Mouse (Mus musculus): Measurements from ENCODE around the gene Dnah2. TPM values are rescaled to one million over a fixed set of nuclear protein-coding genes. Genes with fewer than 3 reads are reported as not detected.

Gene Dnah2
- total RNA-seq, 2 experiments from 2014 or later: 0.03 to 0.48 TPM

DNA sequence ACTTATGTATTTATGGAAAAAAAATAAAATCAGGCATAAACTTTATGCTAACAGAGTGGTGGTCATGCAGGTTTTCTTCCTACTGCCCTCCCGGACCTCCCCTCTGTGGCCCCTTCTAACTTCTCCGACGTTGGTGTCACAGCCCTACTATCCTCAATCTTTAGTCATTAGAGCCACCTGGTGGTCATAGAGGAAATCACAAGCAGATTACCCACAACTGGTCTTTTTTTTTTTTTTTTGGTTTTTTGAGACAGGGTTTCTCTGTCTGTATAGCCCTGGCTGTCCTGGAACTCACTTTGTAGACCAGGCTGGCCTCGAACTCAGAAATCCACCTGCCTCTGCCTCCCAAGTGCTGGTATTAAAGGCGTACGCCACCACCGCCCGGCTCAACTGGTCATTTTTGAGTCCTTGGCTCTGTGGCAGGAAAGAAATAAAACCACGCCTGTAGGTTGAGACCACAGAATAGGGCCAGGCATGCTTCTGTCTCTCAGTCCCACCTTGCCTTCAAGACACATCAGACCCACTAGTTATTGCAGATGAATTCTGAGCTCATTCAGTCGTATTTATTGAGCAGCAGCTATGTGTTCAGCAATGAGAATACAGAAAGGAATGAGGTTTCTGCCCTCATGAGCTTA lies 158.4 kb downstream of the Dnah2 start:
- no peak for DNase-seq

DNA sequence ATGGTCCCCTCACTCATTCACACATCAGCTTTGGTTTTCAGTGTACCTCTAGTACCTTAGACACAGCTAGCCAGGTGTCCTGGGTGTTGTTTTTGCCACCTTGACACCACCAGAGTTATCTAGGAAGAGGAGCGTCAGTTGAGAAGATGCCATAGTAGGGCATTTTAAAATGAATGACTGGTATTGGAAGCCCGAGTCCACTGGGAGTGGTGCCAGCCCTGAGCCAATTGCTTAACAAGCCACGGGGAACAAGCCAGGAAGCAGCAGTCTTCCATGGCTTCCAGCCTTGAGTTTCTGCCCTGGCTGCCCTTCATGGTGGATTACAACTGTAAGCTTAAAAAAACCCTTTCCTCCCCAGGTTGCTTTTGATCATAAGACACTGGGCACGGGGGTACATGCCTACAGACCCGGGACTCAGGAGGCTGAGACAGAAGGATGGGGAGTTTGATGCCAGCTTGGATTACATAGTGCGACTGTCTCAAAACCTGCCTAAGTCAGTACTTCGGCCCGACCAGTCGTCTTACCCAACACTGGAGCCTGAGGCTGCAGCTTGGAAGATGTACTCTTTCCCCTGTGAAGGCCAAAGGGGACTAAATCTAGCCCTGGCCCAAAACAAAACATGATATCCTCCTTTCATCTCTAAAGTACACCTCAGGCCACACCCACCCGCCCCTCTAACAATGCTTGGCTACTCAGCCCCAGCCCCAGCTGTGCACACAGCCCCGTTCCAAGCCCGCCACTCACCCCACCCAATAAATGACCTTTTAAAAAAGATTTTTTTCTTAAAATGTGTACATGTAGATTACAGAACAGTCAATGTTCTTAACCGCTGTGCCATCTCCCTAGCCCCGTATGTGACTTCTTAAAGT lies 159.1 kb downstream of the Dnah2 start:
- DNase-seq: no peak

DNA sequence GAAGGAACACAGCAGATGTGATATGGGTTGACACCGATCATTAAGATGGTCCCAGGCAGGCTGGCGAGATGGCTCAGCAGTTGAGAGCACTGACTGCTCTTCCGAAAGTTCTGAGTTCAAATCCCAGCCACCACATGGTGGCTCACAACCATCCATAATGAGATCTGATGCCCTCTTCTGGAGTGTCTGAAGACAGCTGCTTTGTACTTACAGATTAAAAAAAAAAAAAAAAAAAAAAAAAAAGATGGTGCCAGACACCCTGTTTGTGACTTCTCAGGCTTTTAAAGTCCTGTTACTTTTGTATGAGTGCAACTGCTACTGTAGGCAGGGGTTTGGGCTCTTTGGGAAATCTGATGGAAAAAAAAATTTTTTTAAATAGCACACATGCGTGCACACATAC lies 160.2 kb downstream of the Dnah2 start:
- no peak for DNase-seq

DNA sequence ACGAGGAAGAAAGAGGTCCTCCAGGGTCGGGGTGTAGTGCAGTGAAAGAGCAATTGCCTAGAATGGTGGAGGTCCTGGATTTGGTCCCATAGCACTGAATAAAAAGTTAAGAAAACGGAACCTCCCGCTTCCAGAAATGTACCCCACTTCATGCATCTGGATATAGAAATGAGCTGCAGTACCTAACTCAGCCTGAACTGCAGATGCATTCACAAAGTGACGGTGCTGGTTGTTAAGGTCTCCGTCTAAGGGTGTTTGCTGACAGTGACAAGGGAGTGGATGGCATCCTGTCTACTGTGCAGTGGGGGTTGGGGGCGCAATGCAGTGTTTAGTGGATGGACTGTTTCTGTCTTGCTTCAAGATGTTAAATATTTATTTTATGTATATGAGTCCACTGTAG lies 162.2 kb downstream of the Dnah2 start:
- DNase-seq: no peak

DNA sequence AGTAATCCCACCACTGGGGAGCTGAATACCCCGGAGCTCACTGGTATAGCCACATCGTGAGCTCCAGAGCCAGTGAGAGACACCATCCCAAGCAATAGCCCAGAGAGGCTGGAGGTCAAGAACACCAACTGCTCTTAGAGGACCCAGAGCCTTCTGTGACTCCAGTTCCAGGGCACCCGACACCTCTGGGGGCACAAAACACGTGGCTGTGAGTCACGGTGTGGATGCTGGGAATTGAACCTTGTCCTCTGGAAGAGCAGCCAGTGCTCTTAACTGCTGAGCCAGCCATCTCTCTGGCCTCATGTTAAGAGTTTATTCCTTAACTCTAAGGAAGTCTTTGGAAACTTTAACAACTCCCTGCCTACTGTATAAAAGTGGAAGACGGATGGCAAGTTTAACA lies 163.9 kb downstream of the Dnah2 start:
- no peak for DNase-seq

DNA sequence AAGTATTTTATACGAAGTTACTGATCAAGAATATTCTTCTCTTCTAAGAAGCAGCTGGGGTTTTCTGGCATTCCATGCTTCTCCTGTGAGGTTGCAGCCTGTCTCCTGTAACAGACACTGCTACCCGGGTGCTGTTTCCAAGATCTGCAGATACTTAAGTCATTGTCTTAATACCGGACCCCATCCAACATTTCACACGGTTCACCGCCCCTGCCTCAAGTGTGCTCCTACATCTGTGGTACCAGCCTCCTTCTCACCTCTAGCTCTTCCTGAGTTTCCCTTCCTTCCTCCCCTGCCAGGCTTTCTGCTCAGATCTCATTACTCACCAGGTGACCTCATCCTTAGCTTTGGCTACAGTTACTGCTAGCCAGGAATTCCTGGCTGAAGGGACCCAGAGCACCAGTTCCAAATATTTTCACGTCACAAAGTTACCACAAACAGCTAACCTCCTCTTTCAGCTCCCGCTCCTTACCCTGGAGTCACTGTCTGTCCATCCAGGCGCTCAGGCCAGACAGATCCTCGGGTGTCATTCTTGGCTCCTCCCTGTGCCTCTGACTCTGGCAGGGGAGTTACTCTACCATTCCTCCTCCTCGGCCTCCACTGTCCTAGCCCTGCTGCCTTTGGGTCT lies 166.3 kb downstream of the Dnah2 start:
- DNase-seq: peak; percentile 61

DNA sequence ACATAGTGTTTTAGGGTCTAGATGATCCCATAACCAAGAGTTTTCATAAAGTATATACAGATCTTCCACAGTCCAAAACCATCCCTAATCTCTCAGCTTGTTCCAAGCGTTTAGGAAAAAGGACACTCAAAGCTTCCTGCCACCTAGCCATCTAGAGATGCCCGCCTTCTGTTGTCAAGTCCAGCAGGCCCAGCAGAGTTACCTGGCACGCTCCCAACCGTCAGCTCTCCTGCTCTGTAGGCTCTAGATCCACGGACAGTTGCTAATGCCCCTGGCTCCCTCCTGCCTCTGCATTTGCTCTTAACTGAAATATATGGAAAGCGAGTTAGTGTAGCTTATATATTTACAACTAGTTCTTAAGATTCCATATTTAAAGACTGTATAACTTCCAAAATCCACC lies 167.6 kb downstream of the Dnah2 start:
- no peak for DNase-seq

DNA sequence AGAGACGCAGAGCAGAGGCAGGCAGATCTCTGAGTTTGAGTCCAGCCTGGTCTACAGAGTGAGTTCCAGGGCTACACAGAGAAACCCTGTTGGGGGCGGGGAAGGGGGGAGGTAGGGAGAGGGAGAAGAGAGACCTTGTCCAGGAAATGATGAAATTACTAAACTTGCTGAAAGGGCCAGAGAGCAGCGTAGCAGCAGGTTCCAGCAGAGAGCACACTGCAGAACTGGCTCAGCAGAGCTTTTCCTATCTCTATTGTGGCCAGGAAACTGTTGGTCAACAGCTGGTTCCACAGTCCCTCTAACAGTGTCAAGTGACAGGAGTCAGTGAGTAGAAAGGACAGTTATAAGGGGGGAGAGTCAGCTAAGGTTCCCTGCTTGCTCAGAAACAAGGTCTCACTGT lies 169.3 kb downstream of the Dnah2 start:
- no peak for DNase-seq

DNA sequence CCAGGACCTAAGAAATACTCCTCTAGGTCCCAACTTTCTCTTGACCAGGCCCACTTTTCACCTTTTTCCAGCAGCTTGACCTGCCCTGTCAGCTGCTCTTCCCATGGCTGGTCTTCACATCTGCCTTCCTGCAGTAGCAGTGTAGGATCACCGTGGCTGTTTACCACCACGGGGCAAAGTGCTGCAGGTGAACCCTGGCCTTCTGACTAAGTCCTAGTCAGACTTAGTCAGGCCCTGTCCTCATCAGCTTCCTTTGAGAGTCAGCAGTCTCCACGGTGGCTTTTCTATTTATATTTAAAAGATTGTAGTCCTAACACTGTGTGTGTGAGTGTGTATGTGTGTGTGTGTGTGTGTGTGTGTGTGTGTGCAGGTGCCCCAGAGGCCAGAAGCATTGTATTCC lies 171.1 kb downstream of the Dnah2 start:
- no peak for DNase-seq

DNA sequence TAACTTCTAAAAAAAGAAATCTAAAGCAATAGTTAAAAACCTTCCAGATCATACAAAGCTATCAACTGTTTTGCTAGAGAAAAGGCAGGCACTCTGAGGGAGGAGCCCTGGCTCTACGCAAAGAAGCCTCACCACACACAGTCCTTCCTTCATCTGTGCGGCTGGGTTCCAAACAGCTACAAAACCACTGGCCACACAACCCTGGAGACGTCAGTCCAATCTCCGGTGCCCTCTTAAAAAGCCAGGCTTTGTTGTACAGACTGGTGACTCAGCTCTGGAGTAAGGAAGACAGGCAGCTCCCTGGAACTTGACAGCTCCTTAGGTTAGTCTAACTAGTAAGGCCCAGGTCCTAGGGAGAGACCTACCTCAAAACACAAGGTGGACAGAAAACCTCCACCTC lies 173.3 kb downstream of the Dnah2 start:
- no peak for DNase-seq

DNA sequence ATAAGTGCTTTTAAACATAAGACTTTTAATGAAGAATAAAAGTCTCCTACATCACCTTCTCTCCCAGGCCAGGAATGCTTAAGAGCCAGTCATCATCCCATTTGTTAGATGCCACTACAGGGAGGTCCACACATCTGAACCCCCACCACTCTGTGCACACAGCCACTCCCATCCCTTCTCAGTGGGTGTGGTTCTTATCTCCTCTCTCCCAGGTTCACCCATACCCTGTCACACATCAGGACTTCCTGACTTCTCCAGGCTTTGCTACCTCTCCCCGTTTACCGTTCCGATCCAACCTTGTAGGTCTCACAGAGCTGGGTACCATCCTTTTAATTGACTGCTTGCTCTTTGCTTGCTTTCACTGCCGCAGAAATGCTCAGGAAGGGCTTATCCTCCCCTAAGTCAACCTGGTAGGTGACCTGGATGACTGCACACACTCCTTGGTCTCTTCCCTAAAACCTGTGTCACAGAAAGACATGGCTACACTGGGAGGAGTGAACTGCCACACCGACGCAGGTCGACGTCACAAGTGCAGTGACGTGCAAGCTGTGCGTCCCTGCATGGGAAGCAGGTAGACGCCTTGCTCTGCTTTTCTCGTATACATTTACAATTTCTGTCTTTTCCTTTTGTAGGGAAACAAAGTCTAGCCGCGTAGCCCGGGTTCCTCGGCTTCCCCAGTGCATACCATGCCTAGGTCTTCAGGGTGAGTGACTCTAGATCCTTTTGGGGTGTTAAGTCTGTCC lies 175.5 kb downstream of the Dnah2 start:
- DNase-seq: no peak

DNA sequence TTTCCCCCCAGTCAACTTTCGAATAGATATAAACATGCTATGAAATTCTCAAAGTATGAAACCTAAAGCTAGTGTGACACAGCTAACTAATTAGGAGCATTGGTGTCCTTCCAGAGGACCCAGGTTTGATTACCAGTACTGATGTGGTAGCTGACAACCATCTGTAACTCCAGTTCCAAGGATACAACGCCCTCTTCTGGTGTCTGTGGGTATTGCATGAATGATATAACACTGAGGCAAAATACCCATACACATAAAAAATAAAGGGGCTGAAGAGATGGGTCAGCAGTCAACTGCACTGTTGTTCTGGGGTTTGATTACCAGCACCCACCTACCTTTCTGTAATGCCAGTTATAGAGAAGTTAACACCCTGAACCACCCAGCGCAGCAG lies 176.1 kb downstream of the Dnah2 start:
- no peak for DNase-seq

DNA sequence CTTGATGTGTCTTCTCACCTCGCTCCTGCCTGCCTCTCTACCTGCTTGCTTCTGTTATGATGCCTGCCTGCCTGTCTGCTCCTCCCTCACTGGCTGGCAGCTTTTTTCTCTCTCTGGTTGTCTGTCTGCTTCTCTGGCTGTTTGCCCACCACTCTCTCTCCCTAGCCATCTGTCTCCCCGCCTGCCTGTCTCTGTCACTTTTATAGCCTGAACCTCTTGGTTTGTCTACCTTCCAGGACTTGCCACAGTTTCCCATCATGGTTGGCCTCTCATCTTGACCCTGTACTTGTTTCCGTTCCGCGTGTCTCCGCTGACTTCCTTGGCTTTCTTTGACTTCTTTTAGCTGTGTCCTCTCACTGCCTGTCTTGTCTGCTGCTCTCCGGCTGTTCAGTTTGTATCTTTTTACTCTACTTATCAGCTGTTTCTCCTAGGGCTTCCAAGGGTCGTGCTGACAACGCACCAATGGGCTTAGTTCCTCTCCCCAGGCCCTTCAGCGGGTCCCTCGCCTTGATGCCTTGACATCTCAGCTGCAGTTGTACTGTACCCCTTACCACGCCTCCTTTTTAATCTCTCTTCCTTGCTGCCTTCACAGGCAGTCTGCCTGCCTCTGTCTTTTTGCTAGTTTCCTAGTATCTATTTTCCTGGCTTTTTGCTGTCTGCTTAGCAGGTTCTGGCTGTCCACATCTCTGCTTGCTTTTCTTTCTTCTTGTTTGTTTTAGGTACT lies 176.7 kb downstream of the Dnah2 start:
- no peak for DNase-seq

DNA sequence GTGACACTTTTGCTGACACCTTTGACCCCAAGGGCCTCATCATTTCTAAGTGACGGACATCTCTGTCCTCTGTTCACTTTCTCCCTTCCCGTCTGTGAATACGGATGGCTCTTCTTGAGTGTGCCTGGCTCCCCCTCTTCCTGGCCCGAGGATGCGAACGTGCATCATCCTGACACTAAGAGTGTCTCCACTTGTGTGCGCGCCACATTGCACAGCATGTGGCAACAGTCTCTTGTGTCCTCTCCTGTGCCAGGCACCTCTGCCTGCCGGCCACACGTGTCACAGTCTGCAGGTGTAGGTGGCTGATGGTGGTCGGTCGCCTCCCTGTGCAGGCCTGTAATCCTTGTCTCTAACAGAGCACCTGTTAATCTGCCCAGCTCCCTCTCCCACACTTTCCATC lies 177.3 kb downstream of the Dnah2 start:
- no peak for DNase-seq

DNA sequence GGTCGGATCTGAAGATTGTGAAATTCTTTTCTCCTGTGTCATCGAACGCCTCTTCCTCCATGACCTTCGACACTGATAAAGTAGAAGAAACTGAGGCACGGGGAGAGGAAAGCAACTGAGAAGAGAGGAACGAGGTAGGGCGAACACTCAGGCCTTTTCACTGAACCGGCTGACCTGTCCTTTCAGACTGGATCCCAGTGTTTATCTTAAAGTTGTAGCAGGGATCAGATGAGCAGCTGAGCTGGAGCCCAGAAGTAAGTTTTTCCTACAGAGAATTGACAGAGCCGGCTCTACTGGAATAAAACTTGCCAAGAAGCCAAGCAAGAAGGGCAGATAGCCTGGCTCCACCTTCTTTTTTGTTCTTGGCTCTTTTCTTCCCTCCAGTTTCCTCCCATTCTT lies 178.1 kb downstream of the Dnah2 start:
- no peak for DNase-seq

Small RNAs within 50 kb of the gene (microRNA-seq; reads per million reads assigned to microRNA genes)
- gene Gm27493 (ENCODE audit: borderline replicate concordance in 2 of 2): 0 reads per million in 2 experiments

Other genes starting within 250 kb of the Dnah2 start
- gene Cntrob, start 225.3 kb downstream of the Dnah2 start, total RNA-seq (2021): 1 to 10 TPM; 1.2 to 2.5 TPM
- 10 to 100 TPM; 39.6 to 48.3 TPM for gene Trappc1, start 225.1 kb downstream of the Dnah2 start, total RNA-seq (2021)
- under 1 TPM in 1 of 2 experiments, not detected in 1; 0.13 TPM for gene Kcnab3, start 222.9 kb downstream of the Dnah2 start, total RNA-seq (2021)
- gene Rnf227, start 208.6 kb downstream of the Dnah2 start, total RNA-seq (2021): under 1 TPM in 1 of 2 experiments, not detected in 1; 0.35 TPM
- gene Chd3, start 179.7 kb downstream of the Dnah2 start, total RNA-seq (2021): 10 to 100 TPM; 12.0 to 13.9 TPM
- gene Naa38, start 153.6 kb downstream of the Dnah2 start, total RNA-seq (2021): 10 to 100 TPM; 60.4 to 65.0 TPM
- 10 to 100 TPM; 26.5 to 26.9 TPM for gene Cyb5d1, start 153.5 kb downstream of the Dnah2 start, total RNA-seq (2021)
- 1 to 10 TPM; 6.1 to 7.0 TPM for gene Tmem88, start 150.9 kb downstream of the Dnah2 start, total RNA-seq (2021)
- gene Kdm6b, start 135.4 kb downstream of the Dnah2 start, total RNA-seq (2021): 10 to 100 TPM; 23.9 to 27.7 TPM
- under 1 TPM; 0.35 to 0.69 TPM for gene Efnb3, start 11.1 kb upstream of the Dnah2 start, total RNA-seq (2021)
- gene Wrap53, start 31.1 kb upstream of the Dnah2 start, total RNA-seq (2021): 1 to 10 TPM; 3.4 to 3.7 TPM
- gene Trp53, start 31.2 kb upstream of the Dnah2 start, total RNA-seq (2021): 10 to 100 TPM; 12.2 to 12.7 TPM
- gene Atp1b2, start 56.8 kb upstream of the Dnah2 start, total RNA-seq (2021): 100 to 1,000 TPM; 365 to 378 TPM
- gene Shbg, start 68.8 kb upstream of the Dnah2 start, total RNA-seq (2021): under 1 TPM in 1 of 2 experiments, not detected in 1; 0.62 TPM
- gene Sat2, start 72.9 kb upstream of the Dnah2 start, total RNA-seq (2021): 1 to 10 TPM; 2.3 to 2.8 TPM
- gene Fxr2, start 83.9 kb upstream of the Dnah2 start, total RNA-seq (2021): 10 to 100 TPM; 76.0 to 77.1 TPM
- gene Sox15, start 106.2 kb upstream of the Dnah2 start, total RNA-seq (2021): not detected
- gene Mpdu1, start 113.5 kb upstream of the Dnah2 start, total RNA-seq (2021): 10 to 100 TPM in 1 of 2 experiments, 1 to 10 TPM in 1; 6.6 to 10.0 TPM
- 1 to 10 TPM; 1.3 to 9.1 TPM for gene Cd68, start 117.0 kb upstream of the Dnah2 start, total RNA-seq (2021)
- gene Eif4a1, start 123.3 kb upstream of the Dnah2 start, total RNA-seq (2021): 100 to 1,000 TPM in 1 of 2 experiments, 10 to 100 TPM in 1; 99.8 to 102 TPM
- 10 to 100 TPM; 19.1 to 23.5 TPM for gene Senp3, start 133.0 kb upstream of the Dnah2 start, total RNA-seq (2021)
- 1 to 10 TPM in 1 of 2 experiments, under 1 TPM in 1; 0.67 to 1.5 TPM for gene Tnfsf13, start 136.7 kb upstream of the Dnah2 start, total RNA-seq (2021)
- 10 to 100 TPM in 1 of 2 experiments, 1 to 10 TPM in 1; 8.3 to 11.6 TPM for gene Tnfsf12, start 146.7 kb upstream of the Dnah2 start, total RNA-seq (2021)
- gene Tnfsfm13, start 147.0 kb upstream of the Dnah2 start, total RNA-seq (2021): 1 to 10 TPM in 1 of 2 experiments, under 1 TPM in 1; 0.87 to 2.1 TPM
- 10 to 100 TPM; 24.7 to 27.5 TPM for gene Polr2a, start 209.5 kb upstream of the Dnah2 start, total RNA-seq (2021)
- gene Slc35g3, start 212.9 kb upstream of the Dnah2 start, total RNA-seq (2021): not detected
- 10 to 100 TPM; 23.0 to 28.1 TPM for gene Zbtb4, start 216.8 kb upstream of the Dnah2 start, total RNA-seq (2021)
- 10 to 100 TPM; 36.2 to 53.1 TPM for gene Chrnb1, start 246.8 kb upstream of the Dnah2 start, total RNA-seq (2021)

Measured in gastrocnemius, postnatal 25 days (tissue).